Mouse (Mus musculus): ENCODE results near the gene Nme4.

DNA sequence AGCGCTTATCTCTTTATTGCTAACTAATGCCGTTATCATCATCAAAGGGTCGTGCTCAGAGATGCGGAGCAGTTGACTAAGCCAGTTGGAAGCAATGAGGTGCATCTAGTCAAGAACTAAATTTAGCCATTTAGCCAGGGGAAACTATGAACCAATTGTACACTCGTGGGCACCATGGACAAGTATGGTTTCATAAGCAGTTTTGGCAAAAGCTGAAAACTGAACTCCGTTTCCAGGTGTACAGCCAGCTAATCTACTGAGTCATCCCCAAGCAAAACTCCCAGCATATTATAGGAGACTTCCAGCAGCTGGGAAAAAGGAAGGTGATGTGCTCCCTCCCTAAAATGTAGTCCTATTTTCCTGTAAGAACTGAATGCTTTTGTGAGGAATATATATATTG lies 25.3 kb downstream of the Nme4 start:
- no peak for TF ChIP-seq CTCF (IDR thresholded peaks at IDR 0.05; ENCODE audit: low read depth, low read length)
- no peak for TF ChIP-seq TAL1 (conservative IDR thresholded peaks at IDR 0.05; ENCODE audit: low read depth, low read length)
- TF ChIP-seq GATA1 (IDR thresholded peaks at IDR 0.05; ENCODE audit: borderline replicate concordance, low read length), result no peak
- TF ChIP-seq POLR2AphosphoS5 (IDR thresholded peaks at IDR 0.05; ENCODE audit: insufficient replicate concordance, low read depth, low read length), result no peak
- no peak for TF ChIP-seq GATA2 (IDR thresholded peaks at IDR 0.05; ENCODE audit: borderline replicate concordance, low read depth, low read length)
